Comparison of ENCODE assay signal across 8 mouse cellular contexts in the genomic region with DNA sequence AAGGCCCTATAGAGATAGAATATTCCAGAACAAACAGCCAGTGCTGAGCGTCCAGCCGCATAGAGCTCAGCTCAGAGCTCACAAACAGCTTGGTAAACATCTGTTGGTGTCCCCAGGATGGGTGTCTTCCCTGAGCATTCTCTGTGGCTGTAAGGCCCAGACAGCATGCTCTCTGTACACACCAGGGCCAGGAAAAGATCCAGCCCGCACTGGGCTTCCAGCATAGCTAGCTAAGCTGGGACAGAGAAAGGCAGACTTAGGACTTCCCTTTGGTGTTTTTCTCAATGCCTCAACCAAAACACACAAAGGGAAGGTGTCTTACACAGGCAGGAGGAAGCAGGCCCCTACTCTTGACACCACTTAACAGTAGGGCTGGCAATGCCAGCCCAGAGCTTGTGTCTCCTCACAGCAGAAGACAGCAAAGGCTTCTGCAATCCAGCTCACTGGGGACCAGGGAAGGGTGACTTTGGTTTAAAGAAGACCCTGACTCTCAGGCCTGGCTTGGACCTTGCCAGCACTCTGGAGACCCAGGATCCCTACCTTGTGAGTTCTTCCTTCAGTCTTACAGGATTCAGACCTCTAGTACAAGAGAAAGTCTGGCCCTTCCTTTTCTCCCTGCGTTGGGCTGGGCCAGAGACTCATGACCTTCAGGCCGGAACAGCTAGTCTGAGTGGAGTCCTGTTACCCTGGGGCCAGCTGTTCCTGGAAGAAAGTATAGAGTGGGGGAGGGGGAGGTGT. TPM values are rescaled to one million over a fixed set of nuclear protein-coding genes. Genes with fewer than 3 reads are reported as not detected.
DNase-seq lines count a peak whose midpoint lies in the region; ATAC-seq lines count a peak whose summit lies in the region.

Gene Gramd1a (minus strand): TSS at position 601 of the 738 bp plus-strand sequence.

- 66% methylated on average over 5 of the region's 5 CpGs for WGBS in forebrain, embryonic 11.5 days
- 57% methylated on average over 5 of the region's 5 CpGs for WGBS in large intestine, adult 2 months
- 67% methylated on average over 5 of the region's 5 CpGs for WGBS in midbrain, embryonic 11.5 days

- H3K36me3 ChIP-seq in forebrain, embryonic 11.5 days (ENCODE audit: control insufficient read depth, insufficient read depth, low read length), result no peaks in the 10 kb centered on the region
- H3K36me3 ChIP-seq in midbrain, embryonic 11.5 days (ENCODE audit: control insufficient read depth, insufficient read depth, low read length), result no peaks in the 10 kb centered on the region

- no peaks in the 10 kb centered on the region for H3K9me3 ChIP-seq in forebrain, embryonic 11.5 days (ENCODE audit: control insufficient read depth, low read length)
- H3K9me3 ChIP-seq in midbrain, embryonic 11.5 days (ENCODE audit: control insufficient read depth, low read length), result no peaks in the 10 kb centered on the region

- H3K4me3 ChIP-seq in forebrain, embryonic 11.5 days (ENCODE audit: low read depth, low read length), result no peak within 1 kb of the TSS
- no peak within 1 kb of the TSS for H3K4me3 ChIP-seq in midbrain, embryonic 11.5 days (ENCODE audit: low read depth, low read length)

- peak; percentile 37 for DNase-seq in A20 (ENCODE audit: low read depth, low spot score)
- peak; percentile 22 for DNase-seq in NIH3T3 (ENCODE audit: low read depth)
- DNase-seq in forebrain, embryonic 11.5 days (ENCODE audit: low spot score), result no peak
- DNase-seq in heart, postnatal 14 days, result peak in 1 of 2 experiments; percentile 40
- DNase-seq in large intestine, adult 2 months (ENCODE audit: low read depth, low spot score), result no peak
- DNase-seq in midbrain, embryonic 11.5 days (ENCODE audit: low spot score, missing footprints), result no peak
- peak; percentile 51 for DNase-seq in thymus, postnatal 4 days
- DNase-seq in cerebellum, postnatal 25 days, result no peak

- peaks cover 6% of the 10 kb centered on the region; the same call in 1 of the 2 replicates for H3K4me1 ChIP-seq in forebrain, embryonic 11.5 days (replicated peaks; ENCODE audit: control insufficient read depth, insufficient read depth, low read length)
- peaks cover 5% of the 10 kb centered on the region; the same call in 1 of the 2 replicates for H3K4me1 ChIP-seq in midbrain, embryonic 11.5 days (ENCODE audit: control insufficient read depth, insufficient read depth, low read length)

- no peak within 1 kb of the TSS for H3K4me2 ChIP-seq in forebrain, embryonic 11.5 days (ENCODE audit: low read depth, low read length, severe bottlenecking)
- H3K4me2 ChIP-seq in midbrain, embryonic 11.5 days, result no peak within 1 kb of the TSS

- no peaks in the 10 kb centered on the region for H3K27me3 ChIP-seq in forebrain, embryonic 11.5 days (ENCODE audit: control insufficient read depth, insufficient read depth, low read length)
- no peaks in the 10 kb centered on the region for H3K27me3 ChIP-seq in midbrain, embryonic 11.5 days (ENCODE audit: control insufficient read depth, insufficient read depth, low read length)

- intact Hi-C loops in heart, postnatal 14 days (cut with DNase I), result no loop called here

- no peak for ATAC-seq in forebrain, embryonic 11.5 days (replicated peaks; ENCODE audit: low FRiP score)
- ATAC-seq in midbrain, embryonic 11.5 days (ENCODE audit: low FRiP score), result no peak

- no peak within 1 kb of the TSS for H3K27ac ChIP-seq in forebrain, embryonic 11.5 days (ENCODE audit: low read depth, low read length)
- H3K27ac ChIP-seq in midbrain, embryonic 11.5 days (ENCODE audit: low read depth, low read length), result no peak within 1 kb of the TSS

- no peak within 1 kb of the TSS for H3K9ac ChIP-seq in forebrain, embryonic 11.5 days (ENCODE audit: low read length)
- H3K9ac ChIP-seq in midbrain, embryonic 11.5 days (ENCODE audit: low read length), result no peak within 1 kb of the TSS

RNA-seq across cellular contexts. Expression of gene Gramd1a, which starts in this region (rescaled TPM):
- 133 and 135 TPM in 2 replicates for polyA plus RNA-seq in forebrain, embryonic 11.5 days (2014; fragmentation: Nextera tagmentation; extraction: Ambion mirVana)
- 10 to 100 TPM; 30.3 to 34.1 TPM for total RNA-seq in heart, postnatal 14 days (2021)
- 45.0 and 47.4 TPM in 2 replicates for polyA plus RNA-seq in large intestine, adult 2 months (2012; rRNA removed)
- polyA plus RNA-seq in midbrain, embryonic 11.5 days (2014; fragmentation: Nextera tagmentation; extraction: Ambion mirVana), result 104 and 109 TPM in 2 replicates

Comparison
In these comparisons a context has a peak if more than half of its experiments do, and no peak if none do; other contexts are left out.
1. DNase-seq: peak in A20 (single experiment), NIH3T3 (single experiment) and thymus, postnatal 4 days (single experiment); none in forebrain, embryonic 11.5 days (single experiment), large intestine, adult 2 months (single experiment), midbrain, embryonic 11.5 days (single experiment) and cerebellum, postnatal 25 days (0 of 2).